Mouse (Mus musculus): ENCODE measurements at regions not wholly inside any gene's neighbourhood (a gene's known extent, or its start where the extent isn't known, plus 50 kb on each side); places are given as distances from the start of the nearest gene placed in this dataset.

GRCm38 (mm10) chr9:92045472-92045905 lies 147.2 kb upstream of the Plscr5 start:
- ATAC-seq (replicated peaks; ENCODE audit: insufficient number of reproducible peaks, low FRiP score, low TSS enrichment, poor library complexity, severe bottlenecking): no peak

DNA sequence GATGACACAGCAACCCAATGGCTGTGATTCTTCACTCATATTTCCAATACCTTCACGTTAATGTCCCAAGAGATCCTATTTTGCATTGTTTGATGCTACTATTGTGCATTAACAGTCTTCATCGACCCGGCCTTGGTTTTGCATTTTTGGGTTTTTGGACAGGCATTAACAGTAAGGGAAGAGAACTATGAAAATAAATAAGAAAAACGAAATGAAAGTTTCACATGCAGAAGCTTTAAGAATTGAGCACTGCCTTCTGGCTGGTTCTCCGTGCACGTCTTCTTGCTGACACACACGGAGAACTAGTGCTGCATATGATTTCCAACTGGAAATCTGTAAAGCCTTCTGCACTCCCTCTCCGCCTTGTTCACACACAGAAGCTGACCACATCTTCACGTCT lies 148.6 kb upstream of the Plscr5 start:
- ATAC-seq (replicated peaks; ENCODE audit: insufficient number of reproducible peaks, low FRiP score, low TSS enrichment, poor library complexity, severe bottlenecking): no peak

DNA sequence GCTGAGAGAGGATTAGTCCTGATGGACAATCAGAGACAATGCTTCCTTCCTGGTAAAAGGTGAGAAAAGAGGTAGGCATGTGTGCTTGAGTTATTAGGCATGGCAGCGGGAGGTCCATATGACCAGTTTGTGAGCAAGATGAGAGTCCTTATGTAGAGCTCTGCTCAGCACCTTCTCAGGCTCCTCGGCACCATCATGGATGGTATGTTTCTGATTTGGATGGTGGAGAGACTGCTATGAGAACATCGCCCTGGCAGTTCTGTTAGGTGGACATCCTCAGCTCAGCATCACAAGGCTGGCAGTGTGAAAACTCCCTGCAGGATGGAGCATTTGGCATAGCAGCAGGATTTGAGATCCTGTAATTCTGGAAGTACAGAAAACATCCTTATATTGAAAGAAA lies 176.2 kb upstream of the Plscr5 start:
- no peak for ATAC-seq (replicated peaks; ENCODE audit: insufficient number of reproducible peaks, low FRiP score, low TSS enrichment, poor library complexity, severe bottlenecking)

- ATAC-seq (replicated peaks; ENCODE audit: insufficient number of reproducible peaks, low FRiP score, low TSS enrichment, poor library complexity, severe bottlenecking): no peak
Observed at GRCm38 (mm10) chr9:92015923-92016322, 176.8 kb upstream of the Plscr5 start.

GRCm38 (mm10) chr9:91988240-91988639 lies 204.5 kb upstream of the Plscr5 start:
- ATAC-seq (replicated peaks; ENCODE audit: insufficient number of reproducible peaks, low FRiP score, low TSS enrichment, poor library complexity, severe bottlenecking): no peak

DNA sequence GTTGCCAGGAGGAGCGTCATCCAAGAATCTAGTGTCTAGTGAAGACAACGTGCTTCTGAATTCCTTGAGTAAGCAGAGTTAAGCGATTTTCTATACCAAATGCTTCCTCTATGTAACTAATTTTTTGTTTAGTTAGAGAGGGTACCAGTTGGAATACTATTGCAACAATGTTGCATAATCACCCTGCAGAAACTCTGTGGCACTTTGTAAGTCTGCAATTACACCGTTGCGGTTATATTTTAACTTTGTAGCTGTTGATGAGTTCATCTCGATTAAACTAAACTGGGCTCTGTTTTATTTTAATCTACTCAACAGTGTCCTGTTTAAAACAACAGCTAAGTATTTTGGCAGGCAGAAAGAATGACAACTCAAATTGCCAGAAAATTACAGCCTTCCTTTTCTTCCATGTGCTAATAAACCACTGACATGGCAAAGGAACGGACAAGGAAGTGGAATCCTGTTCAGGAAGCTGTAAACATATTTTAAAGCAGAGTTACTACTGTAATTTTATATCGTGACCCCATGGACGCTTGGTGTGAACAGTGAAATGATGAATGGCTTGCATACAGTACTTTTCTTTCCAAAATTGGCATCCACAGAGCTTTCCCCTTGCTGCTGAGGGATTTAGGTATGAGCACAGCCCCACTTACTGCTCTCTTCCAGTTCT lies 210.6 kb upstream of the Plscr5 start:
- ATAC-seq (replicated peaks; ENCODE audit: insufficient number of reproducible peaks, low FRiP score, low TSS enrichment, poor library complexity, severe bottlenecking): no peak

DNA sequence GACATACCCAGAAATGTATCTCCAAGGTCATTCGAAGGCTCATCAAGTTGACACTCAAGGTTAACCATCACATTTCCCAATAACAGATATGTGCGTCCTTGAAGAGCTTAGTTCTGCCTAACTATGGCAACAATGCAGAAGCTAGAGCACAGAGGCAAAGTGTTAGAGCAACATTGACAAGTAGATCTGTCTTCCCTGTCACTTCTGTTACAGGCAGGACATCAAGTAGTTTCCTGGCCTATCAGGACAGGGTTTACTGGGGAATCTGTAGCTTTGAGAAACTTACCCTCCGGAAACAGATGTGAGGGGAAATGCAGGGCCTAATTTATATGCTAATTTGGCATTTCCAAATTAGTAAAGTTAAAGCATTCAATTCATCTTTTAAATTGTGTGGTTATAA lies 211.2 kb upstream of the Plscr5 start:
- no peak for ATAC-seq (replicated peaks; ENCODE audit: insufficient number of reproducible peaks, low FRiP score, low TSS enrichment, poor library complexity, severe bottlenecking)

DNA sequence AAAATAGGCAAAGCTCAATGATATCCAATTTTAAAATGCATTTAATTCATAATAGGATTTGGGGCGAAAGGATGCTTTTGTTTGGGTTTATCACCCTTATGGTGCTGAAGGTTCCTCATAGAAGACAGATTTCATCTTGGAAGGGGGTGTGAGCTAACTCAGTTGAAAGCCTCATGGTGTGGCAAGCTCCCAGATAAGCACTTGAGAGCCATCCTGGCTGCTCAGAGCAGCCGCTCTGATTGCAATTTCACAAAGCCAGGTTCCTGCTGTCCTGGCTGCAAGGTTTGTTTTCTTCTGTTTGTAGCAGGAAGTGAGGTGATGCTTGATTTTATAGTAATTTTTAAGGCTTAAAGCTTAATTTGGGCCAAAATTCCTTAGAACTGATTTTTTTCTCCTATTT lies 228.7 kb upstream of the Plscr5 start:
- ATAC-seq (replicated peaks; ENCODE audit: insufficient number of reproducible peaks, low FRiP score, low TSS enrichment, poor library complexity, severe bottlenecking): no peak

GRCm38 (mm10) chr9:91962726-91963125 lies 230.0 kb upstream of the Plscr5 start:
- ATAC-seq (replicated peaks; ENCODE audit: insufficient number of reproducible peaks, low FRiP score, low TSS enrichment, poor library complexity, severe bottlenecking): no peak

DNA sequence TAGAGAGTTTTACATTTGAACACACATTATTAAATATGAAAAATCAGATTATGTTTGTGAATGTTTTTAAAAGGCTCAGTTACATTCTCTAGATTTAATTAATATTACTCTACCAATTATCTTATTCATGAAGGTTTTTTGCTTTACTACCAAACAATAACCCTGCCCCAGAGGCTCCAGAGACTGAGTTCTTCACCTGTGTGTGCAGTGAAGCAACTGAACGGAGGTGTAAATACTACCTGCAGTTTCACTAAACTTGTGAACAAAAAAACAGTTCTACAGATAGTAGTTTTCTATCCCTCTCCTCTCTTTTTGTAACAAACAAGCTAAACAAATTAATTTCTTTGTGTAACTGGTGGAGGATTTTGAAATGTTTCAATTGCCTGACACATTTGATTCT lies 231.1 kb upstream of the Plscr5 start:
- ATAC-seq (replicated peaks; ENCODE audit: insufficient number of reproducible peaks, low FRiP score, low TSS enrichment, poor library complexity, severe bottlenecking): no peak

DNA sequence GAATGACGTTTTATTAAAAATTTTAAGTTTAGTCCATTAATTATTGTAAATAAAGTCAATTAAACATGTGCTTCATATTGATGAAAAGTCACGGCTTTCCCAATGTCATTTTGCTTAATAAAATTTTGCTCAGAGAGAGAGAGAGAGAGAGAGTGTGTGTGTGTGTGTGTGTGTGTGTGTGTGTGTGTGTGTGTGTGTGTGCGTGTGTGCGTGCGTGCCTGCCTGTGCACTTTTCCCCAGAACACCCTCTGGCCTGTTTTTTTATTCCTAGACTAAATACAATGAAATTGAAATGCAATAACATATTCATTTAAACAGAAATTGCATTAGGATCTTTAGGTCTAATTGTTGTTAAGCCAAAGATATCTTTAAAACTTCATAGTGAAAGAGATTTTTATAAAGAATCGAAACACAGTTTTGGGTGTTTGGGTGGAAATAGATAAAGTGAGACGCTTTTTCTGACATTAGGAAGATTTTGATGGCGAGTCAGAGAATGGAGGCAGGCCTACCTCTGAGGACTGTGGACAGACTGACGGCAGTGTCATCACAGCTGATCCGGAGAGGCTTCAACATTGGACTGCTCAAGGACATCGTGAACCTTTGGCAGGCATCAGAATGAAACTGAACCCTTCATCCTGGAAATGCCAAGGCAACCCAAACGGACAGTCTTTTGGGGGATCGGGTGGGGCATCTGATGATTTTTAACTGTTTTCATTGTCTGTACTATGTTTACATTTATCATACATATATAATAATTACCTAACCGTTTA lies 232.0 kb upstream of the Plscr5 start:
- no peak for ATAC-seq (replicated peaks; ENCODE audit: insufficient number of reproducible peaks, low FRiP score, low TSS enrichment, poor library complexity, severe bottlenecking)

GRCm38 (mm10) chr9:91959592-91959991 lies 233.1 kb upstream of the Plscr5 start:
- ATAC-seq (replicated peaks; ENCODE audit: insufficient number of reproducible peaks, low FRiP score, low TSS enrichment, poor library complexity, severe bottlenecking): no peak

- ATAC-seq (replicated peaks; ENCODE audit: insufficient number of reproducible peaks, low FRiP score, low TSS enrichment, poor library complexity, severe bottlenecking): no peak
Observed at GRCm38 (mm10) chr9:91959076-91959475, 233.7 kb upstream of the Plscr5 start.

- ATAC-seq (replicated peaks; ENCODE audit: insufficient number of reproducible peaks, low FRiP score, low TSS enrichment, poor library complexity, severe bottlenecking): no peak
Observed at GRCm38 (mm10) chr9:91958421-91958820, 234.3 kb upstream of the Plscr5 start.

DNA sequence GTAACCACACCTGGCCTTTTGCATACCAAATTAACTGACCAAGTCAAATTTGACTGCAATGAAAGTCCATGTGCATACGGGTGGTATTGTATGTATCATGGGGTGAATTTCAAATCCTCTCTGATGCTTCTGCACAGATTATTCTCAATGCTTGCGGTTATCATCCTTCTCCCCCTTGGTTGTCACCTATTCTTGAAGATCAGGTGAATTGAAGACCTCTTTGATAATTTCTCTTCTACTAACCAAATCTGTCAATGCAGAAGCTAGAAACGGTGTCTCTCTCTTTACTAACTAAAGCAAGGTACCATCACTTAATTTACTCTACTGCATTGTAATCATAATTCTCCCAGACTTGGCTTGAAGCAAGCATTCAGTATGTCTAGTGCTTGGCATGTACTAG lies 235.7 kb upstream of the Plscr5 start:
- no peak for ATAC-seq (replicated peaks; ENCODE audit: insufficient number of reproducible peaks, low FRiP score, low TSS enrichment, poor library complexity, severe bottlenecking)

DNA sequence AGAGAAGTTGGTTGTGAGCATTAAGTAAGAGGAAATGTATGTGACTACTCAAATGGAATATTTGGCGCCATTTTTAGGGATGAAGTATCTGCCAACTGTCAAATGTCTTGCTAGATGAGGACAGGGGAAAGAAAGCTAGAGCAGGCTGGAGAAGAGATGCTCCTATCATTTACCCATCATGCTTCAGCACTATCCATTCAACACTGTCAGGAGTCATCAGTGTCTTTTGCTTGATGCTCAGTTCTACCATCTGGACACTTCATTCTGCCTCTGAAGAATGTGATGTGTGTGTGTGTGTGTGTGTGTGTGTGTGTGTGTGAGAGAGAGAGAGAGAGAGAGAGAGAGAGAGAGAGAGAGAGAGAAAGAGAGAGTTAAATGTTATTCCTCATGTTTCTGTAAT lies 244.0 kb upstream of the Plscr5 start:
- no peak for ATAC-seq (replicated peaks; ENCODE audit: insufficient number of reproducible peaks, low FRiP score, low TSS enrichment, poor library complexity, severe bottlenecking)

- ATAC-seq (replicated peaks; ENCODE audit: insufficient number of reproducible peaks, low FRiP score, low TSS enrichment, poor library complexity, severe bottlenecking): no peak
Observed at GRCm38 (mm10) chr9:91942001-91942400, 250.7 kb upstream of the Plscr5 start.

DNA sequence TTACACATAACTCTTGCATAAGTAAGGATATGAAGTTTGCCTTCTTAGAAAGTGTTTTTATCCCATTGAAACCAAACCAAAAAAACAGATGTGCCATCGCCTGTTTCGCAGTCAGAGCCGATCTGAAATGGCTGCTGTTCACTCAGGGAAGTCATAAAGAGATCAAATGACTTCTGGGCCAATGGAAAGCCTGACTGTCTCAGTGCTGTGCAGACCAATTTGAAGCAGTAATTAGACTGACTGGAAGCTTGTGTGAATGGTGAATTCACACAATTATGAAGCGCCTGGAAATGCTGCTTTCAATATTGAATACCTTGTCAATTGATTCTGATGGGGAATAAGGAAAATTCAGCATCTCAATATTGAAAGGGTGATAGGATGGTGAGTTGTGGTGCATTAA lies 254.0 kb upstream of the Plscr5 start:
- ATAC-seq (replicated peaks; ENCODE audit: insufficient number of reproducible peaks, low FRiP score, low TSS enrichment, poor library complexity, severe bottlenecking): no peak

DNA sequence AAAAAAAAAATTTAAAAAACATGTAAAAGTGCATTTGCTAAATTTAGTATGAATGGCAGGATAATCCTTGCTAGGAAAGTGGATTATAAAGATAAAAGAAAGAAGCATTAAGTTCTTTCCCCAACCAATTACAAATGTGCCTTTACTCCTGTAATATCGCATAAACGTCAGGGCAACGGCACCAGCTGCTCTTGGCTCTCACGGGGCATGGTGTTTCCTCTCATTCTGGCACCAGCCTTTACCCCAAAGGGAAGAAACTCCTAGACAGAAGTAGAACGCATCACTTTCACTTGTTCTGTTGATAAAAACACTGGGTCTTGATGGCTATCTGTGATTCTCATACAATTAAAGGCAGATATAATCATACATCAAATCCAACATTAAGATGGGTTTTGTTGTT lies 288.7 kb upstream of the Plscr5 start:
- no peak for ATAC-seq (replicated peaks; ENCODE audit: insufficient number of reproducible peaks, low FRiP score, low TSS enrichment, poor library complexity, severe bottlenecking)

- no peak for ATAC-seq (replicated peaks; ENCODE audit: insufficient number of reproducible peaks, low FRiP score, low TSS enrichment, poor library complexity, severe bottlenecking)
Observed at GRCm38 (mm10) chr9:91900956-91901355, 291.8 kb upstream of the Plscr5 start.
